Mouse (Mus musculus) cortical plate, adult 2 months (tissue): ENCODE results near the gene Agfg2. TPM values are rescaled to one million over a fixed set of nuclear protein-coding genes. Genes with fewer than 3 reads are reported as not detected.

Source experiments
- H3K27ac ChIP-seq: fragments of 200-500 bp; 2 replicates; pipeline ENCODE4 v1.5.1; 2012; ENCODE audit warnings: low read length, control low read depth, inconsistent platforms; ENCODE audit not compliant: insufficient read depth
- H3K4me1 ChIP-seq: fragments of 200-500 bp; 2 replicates; pipeline ENCODE4 v1.6.1; 2011; ENCODE audit warnings: low read length; ENCODE audit not compliant: control insufficient read depth, insufficient read depth
- H3K4me3 ChIP-seq: fragments of 200-500 bp; 2 replicates; pipeline ENCODE4 v1.5.1; 2011; ENCODE audit warnings: mild to moderate bottlenecking, low read length, control low read depth; ENCODE audit not compliant: insufficient read depth
- CTCF ChIP-seq: fragments of 200-500 bp; IDR thresholded peaks from 2 replicates; pipeline ENCODE4 v1.5.1; 2011; ENCODE audit warnings: mild to moderate bottlenecking, control low read depth, low read length; ENCODE audit not compliant: insufficient read depth; ENCODE audit errors: extremely low read depth
- POLR2A ChIP-seq: fragments of 200-500 bp; IDR thresholded peaks from 2 replicates; pipeline ENCODE4 v1.6.1; 2011; ENCODE audit warnings: mild to moderate bottlenecking, low read length, control low read depth; ENCODE audit not compliant: insufficient read depth; ENCODE audit errors: extremely low read depth
- polyA plus RNA-seq: library from polyadenylated mRNA; depleted of rRNA; stranded (reverse); fragments of >200 nt; gene quantifications from 2 replicates; pipeline ENCODE4 v1.2.3, GENCODE M21; 2012

The Agfg2 gene
- polyA plus RNA-seq, 1 experiment: 35.7 TPM

DNA sequence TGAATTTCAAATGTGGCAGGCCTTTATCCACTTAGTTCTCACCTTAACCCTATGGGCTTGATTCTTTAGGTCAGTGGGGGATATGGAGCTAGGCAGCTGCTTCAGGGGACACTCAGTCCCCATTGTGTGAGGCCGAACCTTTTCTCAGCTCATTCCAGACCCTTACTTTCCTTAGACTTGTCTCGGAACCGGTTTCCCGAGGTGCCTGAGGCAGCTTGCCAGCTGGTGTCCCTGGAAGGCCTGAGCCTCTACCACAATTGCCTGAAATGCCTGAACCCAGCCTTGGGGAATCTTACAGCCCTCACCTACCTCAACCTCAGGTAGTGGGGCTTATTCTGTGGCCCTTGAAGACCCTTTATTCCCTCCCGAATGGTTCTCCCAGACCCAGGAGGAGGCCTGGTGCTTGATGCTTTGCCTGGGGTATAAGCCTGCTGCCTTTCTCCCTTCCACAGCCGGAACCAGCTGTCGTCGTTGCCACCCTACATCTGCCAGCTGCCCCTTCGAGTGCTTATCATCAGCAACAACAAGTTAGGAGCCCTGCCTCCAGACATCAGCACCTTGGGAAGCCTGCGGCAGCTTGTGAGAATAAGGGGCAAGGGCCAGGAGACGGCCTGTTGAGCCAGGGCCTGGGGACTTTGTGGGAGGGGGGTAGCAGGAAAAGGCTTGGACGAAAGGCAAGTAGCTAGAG is 51.0 kb downstream of the Agfg2 start:
- Histone ChIP-seq H3K4me3 (no peak overlapping the region), H3K4me1 (no peaks in the 10 kb centered on the region), H3K27ac (no peak overlapping the region)
- TF ChIP-seq POLR2A (no peak), CTCF (no peak)

DNA sequence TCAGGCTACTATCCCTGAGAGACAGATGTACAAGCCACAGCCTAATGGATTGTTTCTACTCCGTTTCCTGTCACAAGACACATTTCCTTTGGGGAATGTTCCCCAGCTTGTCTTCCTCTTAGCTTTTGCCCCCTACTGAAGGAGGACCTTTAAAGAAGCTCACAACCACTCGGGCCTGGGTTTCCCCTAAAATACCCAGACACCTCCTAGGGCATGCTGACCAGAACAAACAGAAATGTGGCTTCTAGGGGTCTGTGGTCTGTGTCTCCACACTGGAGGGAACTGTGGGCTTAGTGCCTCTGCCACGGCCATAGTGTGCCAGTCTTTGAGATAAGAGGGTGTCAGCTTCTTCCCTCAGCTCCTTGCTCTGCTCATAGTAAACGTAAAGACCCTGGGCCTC is 52.9 kb downstream of the Agfg2 start:
- H3K27ac ChIP-seq: no peak overlapping the region
- H3K4me3 ChIP-seq: no peak overlapping the region
- no peaks in the 10 kb centered on the region for H3K4me1 ChIP-seq
- TF ChIP-seq POLR2A (no peak), CTCF (no peak)

DNA sequence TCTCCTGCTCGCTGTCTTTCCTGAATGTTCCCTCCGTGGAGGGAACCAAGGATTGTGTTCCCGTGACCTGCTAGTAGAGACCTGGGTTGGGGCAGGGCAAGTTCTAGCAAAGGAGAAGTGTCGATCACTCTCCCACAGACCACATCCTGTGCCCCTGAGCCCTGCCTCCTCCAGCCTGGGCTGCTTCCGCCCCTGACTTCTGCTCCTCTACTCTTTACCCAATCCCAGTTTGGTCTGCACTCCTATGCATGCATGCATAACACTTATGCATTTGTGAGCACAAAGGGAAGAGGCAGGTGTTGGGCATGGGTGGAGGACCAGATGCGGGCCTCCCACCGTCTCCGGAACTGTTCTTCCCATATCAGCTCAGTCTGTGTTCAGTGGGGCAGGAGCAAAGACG is 53.4 kb downstream of the Agfg2 start:
- H3K4me3 ChIP-seq: no peak overlapping the region; the same call in 1 of the 2 replicates
- TF ChIP-seq POLR2A (no peak), CTCF (no peak)
- peak overlapping the region; percentile 11; the same call in 1 of the 2 replicates for H3K27ac ChIP-seq
- no peaks in the 10 kb centered on the region for H3K4me1 ChIP-seq

- TF ChIP-seq POLR2A (no peak), CTCF (no peak)
- H3K27ac ChIP-seq: peak overlapping the region; percentile 11
- no peak overlapping the region; the same call in 1 of the 2 replicates for H3K4me3 ChIP-seq
- no peaks in the 10 kb centered on the region for H3K4me1 ChIP-seq
Observed at GRCm38 (mm10) chr5:137630602-137631001, 53.9 kb downstream of the Agfg2 start.

- TF ChIP-seq POLR2A (no peak), CTCF (no peak)
- no peak overlapping the region for H3K27ac ChIP-seq
- no peaks in the 10 kb centered on the region for H3K4me1 ChIP-seq
- peak overlapping the region; percentile 90 for H3K4me3 ChIP-seq
Observed at GRCm38 (mm10) chr5:137629906-137630545, 54.5 kb downstream of the Agfg2 start.

GRCm38 (mm10) chr5:137629306-137629721 is 55.2 kb downstream of the Agfg2 start:
- no peaks in the 10 kb centered on the region for H3K4me1 ChIP-seq
- peak overlapping the region; percentile 90 for H3K4me3 ChIP-seq
- peak overlapping the region; percentile 79 for H3K27ac ChIP-seq
- TF ChIP-seq POLR2A: no peak
- no peak for TF ChIP-seq CTCF

GRCm38 (mm10) chr5:137628498-137629305 is 55.8 kb downstream of the Agfg2 start, which contains the start of the genes Fbxo24, Lrch4 and Gm20605:
TSS of gene Fbxo24 (minus strand) at chr5:137629002.
TSS of gene Lrch4 (plus strand) at chr5:137629121.
TSS of gene Gm20605 (plus strand) at chr5:137629175.
- no peak for TF ChIP-seq CTCF
- TF ChIP-seq POLR2A: peak; percentile 93
- peak within 1 kb of the TSS; percentile 90 for H3K4me3 ChIP-seq
- no peaks in the 10 kb centered on the region for H3K4me1 ChIP-seq
- H3K27ac ChIP-seq: peak within 1 kb of the TSS; percentile 79

DNA sequence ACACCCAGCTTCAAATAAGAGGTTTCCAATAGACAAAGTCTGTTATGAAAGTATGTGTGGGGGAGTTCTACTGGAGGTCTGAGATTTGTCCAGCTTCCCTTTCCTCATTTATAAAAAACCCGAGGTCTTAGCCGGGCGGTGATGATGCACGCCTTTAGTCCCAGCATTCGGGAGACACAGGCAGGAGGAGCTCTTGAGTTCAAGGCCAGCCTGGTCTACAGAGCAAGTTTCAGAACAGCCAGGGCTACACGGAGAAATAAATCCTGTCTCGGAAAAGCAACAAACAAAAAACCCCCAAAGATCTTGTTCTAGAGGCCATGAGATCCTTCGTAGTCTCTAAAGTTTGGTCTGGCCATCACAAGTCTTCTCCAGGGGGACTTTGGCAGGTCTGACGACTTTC is 56.5 kb downstream of the Agfg2 start:
- no peaks in the 10 kb centered on the region for H3K4me1 ChIP-seq
- TF ChIP-seq POLR2A (no peak), CTCF (no peak)
- H3K4me3 ChIP-seq: peak overlapping the region; percentile 78
- H3K27ac ChIP-seq: peak overlapping the region; percentile 76

DNA sequence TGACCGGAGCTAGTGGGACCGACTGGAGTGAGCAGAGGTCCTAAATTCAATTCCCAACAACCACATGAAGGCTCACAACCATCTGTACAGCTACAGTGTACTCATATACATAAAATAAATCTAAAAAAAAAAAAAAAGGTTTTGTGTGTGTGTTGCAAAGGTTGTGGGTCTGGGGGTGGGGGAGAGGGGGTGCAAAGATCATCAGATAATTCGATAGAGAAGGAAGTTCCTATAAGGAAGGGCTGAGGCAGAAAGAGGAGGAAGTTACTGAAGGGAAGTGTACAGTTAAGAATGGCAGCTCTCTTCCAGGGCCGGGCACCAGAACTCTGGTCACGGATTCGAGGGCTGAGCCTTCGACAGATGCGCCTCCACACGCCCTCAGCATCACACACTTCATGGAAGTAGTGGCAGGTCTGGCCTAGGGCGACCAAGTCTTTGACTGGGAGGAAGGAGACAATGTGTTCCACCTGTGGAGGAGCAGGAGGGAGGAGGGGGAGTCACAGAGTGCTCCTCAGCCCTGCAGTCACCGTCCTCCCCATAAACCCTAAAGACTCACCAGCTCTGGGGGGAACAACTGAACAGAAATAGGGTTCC is 60.5 kb downstream of the Agfg2 start:
- Histone ChIP-seq H3K27ac (no peak overlapping the region), H3K4me1 (no peaks in the 10 kb centered on the region), H3K4me3 (no peak overlapping the region)
- TF ChIP-seq CTCF: no peak
- no peak for TF ChIP-seq POLR2A
